Mouse (Mus musculus): Measurements from ENCODE around the gene Thbs2.

The Thbs2 gene

DNA sequence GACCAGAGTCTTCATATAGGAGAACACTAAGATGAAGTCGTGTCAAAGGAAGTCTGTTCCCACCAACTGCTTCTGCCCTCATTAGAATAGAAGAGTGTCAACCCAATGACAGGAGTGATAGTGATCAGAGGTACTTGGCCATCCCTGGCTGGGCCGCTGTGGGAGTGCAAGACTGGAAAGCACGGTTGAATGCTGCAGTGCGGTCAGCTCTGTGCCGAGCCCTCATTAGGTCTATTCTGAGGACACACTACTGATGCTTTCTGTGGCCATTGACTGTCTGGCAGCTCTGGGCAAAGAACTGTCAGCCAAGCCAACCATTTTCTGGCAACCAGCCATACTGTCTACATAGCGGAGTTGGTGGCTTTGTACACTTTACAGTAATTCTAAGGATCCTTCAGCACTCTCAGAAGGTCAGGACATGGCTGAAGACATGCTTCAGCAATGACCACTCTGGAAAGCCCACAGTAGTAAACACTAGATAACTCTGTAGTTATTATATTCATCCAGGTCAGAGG is 2.3 kb upstream of the Thbs2 start:
- no peak for DNase-seq (ENCODE audit: low spot score)

DNA sequence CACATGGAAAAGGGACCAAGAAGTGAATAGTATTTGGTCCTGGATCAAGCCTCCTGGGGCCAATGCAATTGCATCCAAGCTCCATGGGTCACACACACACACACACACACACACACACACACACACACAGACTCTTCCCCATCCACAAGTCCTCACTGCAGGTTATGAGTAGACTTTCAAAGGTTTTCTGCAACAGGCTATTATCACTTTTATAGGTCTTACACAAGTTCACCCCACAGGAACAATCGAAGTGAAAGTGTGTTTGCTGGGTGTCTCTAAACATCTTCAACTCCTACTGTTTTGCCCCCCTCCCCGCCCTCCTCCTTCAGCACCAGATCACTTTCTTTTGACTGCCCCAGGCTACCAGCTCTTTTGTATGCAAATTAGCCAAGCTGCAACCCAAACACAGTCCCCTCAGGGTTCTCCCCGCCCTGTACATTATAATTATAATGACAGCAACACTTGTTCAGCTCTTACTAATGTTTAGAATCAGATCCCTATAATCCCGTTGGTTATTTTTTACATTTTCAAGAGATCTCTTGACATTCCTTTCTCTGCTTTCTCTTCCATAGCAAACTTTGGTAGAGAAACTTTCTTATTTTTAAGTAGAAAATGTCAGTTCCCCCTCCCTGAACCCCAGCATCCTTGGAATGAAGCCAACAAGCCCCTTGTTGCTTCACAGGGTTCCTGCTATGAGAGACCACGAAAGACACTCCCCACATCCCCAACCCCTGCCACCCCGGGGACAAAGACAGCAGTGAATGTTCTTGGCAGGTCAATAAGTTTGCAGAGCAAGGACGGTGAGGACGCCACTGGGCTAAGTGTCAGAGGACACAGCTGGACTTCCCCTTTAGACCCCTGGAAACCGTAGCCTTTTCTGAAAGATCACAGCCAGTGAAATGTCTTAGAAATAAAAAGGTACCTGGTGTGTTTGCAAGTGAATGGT is 714 bp downstream of the Thbs2 start:
- DNase-seq (ENCODE audit: low spot score), result peak; percentile 53

DNA sequence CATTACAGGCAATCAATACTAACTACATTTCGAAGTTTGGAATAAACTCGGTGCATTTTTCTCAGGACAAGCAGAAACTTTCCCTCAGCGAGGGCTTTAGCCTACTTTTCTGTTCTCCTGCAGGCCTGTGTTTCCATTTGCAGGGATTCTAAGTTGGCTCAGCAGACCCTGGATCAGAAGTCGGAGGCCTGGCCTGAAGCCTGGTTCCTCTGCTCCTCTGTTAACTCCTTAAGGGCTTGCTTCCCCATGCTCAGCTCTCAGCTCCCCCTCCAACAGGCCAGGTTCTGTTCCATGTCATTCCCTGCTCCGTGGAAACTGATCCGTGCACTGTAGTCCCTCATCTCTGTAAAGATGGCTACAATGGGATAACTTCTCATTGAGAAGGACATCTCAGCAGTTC is 2.1 kb downstream of the Thbs2 start:
- DNase-seq (ENCODE audit: low spot score), result peak; percentile 72

DNA sequence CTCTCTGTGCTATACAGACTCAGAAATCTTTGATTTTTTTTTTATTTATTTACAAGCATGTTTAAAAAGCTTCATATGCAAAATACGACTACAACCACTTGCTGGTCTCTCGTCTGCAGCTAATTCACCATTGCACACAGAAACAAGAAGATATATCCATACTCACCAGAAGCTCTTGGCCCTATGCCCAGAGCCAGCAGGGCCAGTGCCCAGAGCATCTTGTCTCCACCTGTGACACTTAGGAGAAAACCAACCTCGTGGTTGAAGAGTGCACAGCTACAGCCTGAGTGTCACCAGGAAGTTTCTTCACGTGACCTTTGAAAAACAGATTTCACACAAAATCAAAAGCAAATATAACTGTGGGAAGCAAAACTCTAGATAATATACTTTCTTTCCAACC is 2.8 kb downstream of the Thbs2 start:
- peak; percentile 46 for DNase-seq (ENCODE audit: low spot score)

DNA sequence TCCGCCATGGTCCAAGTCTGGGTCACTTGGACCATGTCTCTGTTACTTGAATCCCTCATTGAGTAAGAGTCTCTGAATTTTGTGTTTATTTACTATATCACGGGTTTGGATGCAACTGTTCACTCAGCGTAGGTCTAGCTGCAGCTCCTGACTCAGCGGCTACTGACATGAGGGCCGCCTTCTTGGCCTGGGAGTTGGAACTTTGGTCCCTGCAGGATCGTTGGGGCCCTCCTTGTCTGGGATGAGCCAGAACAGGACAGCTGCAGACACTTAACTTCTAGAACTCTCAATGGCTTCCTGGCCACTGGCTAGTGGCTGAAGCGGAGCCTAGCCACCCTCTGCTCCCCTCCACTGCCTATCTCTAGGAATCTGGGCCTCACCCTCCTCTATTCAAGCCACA is 11.2 kb downstream of the Thbs2 start:
- no peak for DNase-seq (ENCODE audit: low spot score)

DNA sequence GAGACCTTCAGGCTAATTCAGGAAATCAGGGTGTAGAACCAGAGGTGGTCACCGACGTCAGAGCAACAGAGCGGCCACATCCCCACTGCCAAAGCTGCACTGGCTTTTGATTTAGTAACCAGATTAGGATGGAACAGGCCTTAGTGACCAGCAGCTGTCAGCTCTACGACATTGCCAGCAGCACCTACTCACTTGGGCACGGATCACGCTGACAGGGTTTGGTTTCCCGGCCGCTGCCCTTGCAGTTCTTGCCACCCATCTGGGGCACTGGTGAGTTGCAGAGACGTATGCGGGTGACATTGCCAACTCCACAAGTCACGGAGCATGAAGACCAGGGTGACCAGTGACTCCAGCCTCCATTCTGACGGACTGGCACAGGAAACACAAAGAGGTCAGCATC is 13.0 kb downstream of the Thbs2 start:
- no peak for DNase-seq (ENCODE audit: low spot score)

DNA sequence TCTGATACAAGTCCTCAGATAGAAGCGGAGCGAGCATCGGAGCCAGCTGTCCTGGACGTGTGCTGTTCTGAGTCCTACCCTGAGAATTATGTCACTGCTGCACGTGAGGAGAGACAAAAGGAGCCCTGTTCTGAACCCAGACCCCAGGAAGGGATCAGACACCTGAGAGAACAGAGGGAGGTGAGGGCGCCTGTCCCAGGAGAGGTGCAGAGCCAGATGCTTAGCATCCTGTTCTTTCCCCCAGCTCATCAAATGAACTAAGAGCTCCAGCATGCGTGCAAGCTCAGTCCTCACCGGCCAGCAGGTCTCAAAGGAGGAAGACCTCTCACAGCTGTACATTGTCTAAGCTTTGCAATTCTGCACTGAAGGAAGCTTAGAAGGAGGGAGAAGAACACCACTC is 16.8 kb downstream of the Thbs2 start:
- no peak for DNase-seq (ENCODE audit: low spot score)

DNA sequence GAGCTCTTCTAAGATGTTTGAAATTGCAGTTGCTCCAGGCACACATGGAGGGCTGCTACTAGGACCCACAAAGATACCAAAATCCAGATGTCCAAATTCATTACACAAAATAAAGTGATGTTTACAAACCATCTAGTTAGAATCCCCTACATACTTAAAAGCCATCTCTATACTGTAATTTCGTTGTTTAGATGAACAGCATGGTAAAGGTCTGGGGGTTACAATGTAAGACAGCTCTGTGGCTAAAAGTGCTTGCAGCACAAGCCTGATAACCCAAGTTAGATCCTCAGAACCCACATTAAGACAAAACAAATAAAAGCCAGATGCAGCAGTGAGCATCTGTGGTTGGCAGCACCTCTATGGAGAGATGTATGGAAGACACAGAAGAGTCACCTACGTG is 18.5 kb downstream of the Thbs2 start:
- no peak for DNase-seq (ENCODE audit: low spot score)

DNA sequence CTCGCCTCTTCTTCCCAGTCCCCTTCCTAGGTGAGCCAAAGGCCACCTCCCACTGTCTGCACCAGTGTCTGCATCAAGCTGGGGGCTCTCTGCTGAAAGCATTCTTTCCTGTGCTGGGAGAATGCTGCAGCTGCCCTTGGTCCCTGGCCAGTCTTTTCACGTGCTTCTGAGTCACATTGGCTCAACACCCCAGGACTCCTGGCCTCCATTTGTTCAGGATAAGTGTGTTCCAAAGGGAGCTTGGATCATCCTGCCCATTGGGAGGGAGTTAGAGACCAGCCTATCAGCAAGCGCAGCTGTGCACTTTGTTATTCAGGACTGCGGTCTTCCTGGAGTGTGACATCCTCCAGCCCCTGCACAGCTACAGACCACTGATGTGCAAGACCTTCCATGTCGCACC is 21.6 kb downstream of the Thbs2 start:
- peak; percentile 79 for DNase-seq (ENCODE audit: low spot score)

DNA sequence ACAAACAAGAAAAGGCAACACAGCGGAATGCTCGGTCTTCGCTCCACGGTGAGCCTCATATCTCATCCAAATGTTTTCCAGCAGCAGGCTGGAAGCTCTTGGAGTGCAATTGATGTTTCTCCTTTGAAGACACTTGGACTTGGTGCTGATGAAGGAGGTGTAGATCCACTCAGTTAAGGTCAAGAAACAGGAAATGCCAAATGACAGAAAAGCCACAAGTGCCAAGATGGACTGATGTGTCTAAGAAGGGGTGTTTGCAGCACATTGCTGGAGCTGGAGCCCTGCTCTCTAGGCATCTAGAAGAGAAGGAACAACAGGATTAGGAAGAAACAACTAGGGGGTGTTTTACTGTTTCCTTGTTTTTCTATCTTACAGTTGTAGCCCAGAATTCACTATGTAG is 26.8 kb downstream of the Thbs2 start:
- DNase-seq (ENCODE audit: low spot score), result no peak

DNA sequence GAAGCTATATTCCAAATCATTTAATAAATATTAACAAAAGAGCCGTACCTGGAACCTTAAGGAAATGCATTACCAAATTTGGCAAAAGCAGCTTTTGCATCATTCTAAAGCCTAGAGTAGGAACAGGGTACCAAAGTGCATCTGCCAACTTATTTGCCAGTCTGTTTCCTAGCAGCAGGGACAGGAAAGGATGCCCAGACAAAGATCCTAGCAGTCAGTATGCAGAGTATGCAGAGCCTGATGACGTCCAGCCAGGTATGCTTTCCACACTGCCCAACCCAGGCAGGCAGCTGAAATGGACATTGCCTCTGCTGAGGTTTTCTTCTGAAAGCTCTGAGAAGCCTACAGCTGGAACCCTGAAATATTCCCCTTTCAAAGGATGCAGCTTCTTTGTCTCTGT is 27.6 kb downstream of the Thbs2 start:
- no peak for DNase-seq (ENCODE audit: low spot score)

DNA sequence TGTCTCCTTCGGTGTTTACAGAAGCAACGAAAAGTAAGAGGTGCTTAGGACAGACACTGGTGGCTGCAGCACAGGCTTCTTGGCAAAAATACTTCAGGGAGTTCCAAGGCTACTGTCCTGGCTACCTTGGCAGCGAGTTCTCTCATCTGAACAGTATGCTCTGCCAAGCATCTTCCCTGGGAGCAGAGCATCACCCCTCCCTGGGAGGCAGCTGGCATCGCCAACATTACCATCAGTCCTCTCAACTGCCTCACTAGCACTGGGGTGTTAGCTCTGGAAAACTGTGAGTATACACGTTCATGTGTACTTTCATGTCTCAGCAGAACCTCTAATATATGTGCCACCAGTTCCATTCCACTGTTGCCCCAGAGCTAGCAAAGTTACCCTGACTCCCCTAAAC is 30.7 kb downstream of the Thbs2 start:
- no peak for DNase-seq (ENCODE audit: low spot score)

DNA sequence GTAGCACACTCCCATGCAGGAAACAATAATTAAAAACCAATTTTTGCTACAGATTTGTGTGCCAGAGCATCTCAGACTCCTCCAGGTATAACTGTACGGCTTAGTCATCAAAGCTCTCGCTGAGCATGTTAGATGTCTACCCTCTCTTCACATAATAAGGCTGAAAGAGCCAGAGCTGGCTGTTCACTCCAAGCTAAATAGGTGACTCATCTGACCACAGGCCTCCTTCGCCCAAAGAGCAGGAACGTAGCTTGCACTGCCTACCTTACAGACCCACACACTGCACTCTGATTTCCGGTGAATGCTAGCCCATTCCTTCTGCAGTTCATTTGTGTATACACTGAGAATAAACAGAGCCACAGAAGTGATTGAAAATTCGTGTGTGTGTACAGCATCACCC is 31.6 kb downstream of the Thbs2 start:
- DNase-seq (ENCODE audit: low spot score), result no peak

DNA sequence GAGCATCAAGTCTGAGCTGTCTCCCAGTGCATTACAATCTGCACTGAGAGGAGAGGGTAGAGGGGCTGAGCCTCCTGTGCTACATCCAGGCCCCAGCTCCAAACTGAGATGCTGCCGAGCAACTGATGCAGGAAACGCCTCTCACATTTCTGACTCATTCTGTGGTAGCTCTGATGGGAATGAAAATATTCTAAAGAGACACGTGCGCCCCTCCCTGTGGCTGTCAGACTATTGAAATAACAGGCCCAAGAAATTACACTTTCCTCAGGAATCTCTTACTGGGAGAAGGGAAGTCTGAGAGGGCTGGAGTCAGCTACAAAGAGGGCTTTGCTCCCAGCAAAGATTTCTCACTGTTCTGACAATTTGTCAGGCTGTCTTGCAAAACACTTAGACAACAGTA is 34.3 kb downstream of the Thbs2 start:
- peak; percentile 29 for DNase-seq (ENCODE audit: low spot score)

DNA sequence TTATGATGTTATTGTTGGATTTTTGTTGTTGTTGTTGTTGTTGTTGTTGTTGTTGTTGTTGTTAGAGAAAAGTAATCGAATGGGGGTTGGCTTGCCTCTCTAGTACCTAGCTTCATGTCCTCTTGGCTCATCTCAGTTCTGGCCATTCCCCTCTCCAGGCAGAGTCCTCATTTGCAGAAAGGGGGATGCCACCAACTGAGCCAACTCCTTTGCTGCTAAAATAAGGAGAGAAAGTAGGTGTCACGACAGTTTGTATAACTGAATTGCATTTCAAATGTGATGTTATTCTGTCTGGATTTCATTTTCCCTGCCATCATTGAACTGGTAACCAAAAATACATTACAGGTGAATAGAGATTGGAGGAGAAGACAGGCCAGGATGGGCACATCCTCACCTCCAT is 35.9 kb downstream of the Thbs2 start:
- DNase-seq (ENCODE audit: low spot score), result no peak

DNA sequence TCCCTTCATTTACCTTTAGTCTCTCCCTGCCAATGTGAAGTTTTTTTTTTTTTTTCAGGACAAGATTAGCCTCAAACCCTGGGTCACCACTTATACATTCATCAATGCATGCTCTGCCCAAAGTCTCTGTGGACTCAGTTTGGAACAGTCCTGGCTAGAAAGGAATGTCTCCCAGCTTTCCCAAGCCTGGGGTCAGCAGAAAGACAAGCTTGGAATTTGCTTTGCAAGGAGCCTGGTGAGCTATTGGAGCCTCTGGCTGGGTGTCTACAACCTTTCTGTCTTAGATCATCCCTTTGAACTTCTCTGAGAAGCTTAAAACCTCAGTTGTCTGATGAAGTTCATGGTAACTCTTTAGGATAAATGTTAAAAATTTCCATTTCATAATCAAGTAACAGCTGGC is 36.9 kb downstream of the Thbs2 start:
- DNase-seq (ENCODE audit: low spot score), result no peak

DNA sequence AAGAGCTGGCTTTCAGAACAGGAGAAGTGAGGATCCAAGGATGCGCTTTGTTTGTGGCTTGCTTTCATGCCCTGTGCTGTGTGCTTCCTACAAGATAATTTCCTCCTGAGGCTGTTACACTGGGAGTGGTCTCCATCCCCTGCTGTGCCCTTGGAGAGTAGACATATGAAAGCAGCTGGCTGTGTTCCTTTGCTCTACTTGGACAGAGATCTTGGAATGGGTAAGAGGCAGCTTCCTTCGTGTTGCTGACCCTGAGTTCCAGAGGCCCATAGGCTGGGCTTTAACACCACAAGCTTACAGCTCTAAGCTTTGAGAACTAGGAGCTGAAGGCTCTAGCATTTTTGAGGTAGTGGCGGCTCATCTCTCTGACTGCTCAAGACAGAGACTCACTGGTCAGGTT is 39.1 kb downstream of the Thbs2 start:
- DNase-seq (ENCODE audit: low spot score), result peak; percentile 17

DNA sequence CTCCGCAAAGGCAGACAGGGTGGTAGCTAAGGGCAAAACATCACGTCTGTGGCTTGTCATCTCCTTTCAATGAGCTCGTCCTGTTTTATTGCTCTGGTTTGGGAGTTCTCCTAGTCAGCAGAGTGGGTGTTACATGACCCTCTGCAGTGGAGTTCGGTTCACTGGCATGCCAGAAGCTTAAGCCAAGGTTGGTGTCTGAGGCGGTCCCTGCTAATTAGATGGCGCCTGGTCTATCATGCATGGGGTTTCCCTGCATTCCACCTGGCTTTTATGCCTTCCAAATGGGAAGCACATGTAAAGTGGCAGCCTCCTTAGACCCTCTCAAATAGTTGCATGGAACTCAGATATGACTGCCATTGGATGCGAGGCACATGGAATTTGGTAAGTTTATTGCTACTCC is 42.0 kb downstream of the Thbs2 start:
- no peak for DNase-seq (ENCODE audit: low spot score)

DNA sequence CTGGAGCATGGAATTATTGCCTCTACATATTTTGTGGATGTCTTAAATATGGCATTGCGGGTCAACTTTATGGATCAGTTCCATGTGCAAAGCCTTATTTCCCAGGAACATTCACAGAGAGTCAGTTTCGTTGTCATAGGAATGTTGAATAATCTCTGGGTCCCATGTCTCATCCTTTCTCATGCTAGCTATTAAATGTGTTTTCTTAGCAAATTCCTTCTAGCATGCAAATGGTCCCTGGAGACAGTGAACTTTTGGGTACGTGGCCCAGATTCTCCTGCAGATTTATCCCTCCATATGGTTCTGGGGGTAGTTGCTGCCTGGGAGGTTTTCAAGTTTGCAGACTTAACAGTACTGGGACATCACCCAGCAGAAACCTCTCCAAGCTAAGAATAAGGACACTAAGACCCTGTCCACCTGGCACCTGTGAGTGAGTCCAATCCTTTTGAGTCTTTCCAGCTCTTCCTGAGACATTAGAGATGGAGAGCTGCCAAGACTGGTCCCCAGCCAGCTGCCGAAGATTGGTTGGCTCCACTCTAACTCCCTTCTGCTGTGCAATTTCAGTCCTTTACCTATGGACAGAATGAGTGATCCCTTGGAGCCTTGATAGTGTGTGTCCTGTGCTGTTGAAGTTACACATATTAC is 45.9 kb downstream of the Thbs2 start:
- peak; percentile 38 for DNase-seq (ENCODE audit: low spot score)

DNA sequence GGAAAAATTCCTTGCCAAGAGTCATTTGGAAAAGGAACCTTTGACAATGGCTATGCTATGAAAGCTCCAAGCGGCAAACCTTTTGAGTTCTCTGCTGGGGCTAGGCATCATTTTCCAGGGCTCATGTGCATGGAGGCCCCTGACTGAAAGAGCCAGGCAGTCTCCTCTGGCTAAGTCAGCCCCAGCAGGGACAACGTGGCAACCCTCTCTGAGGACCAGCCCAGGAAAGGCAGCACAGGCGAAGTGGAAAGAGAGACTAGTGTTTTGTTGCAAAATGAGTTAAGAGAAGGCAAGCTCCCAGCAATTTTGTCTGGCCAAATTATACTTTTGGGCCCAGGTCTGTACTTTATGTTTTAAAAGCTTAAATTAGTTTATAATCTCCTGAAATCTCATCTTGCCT is 50.0 kb downstream of the Thbs2 start:
- no peak for DNase-seq (ENCODE audit: low spot score)

DNA sequence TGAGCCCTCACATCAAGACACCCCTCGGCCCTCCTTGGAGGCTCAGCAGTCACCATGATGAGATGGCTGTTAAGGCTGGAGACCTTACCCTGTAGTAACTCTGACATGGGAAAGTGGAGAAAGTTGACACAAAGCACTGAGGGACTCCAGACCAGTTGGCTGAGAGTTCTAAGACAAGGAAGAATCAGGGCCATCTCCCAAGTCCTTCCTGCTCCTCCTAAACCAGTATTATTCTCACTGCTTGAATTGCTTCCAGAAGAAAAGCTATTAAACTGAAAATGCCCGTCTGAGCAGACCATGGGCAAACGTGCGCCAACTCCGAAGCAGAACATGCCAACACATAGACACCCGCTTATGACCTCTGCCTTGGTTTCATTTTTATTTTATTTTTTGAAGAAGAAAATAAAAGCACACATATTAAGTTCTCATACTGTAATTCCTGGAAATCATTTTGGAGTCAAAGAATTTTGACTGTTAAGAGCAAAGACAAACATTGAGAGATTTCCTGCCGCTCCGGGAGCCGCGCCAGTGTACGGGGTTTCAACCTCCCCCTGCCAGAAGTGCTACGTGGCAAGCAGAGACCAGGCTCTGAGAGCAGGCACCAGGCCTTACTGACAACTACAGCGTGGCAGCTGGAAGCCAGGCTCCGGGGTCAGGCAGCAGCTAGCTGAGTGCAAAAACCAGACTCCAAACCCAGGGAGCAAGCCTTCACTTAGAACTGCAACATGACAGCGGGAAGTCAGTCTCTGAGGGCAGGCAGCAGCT is 53.5 kb downstream of the Thbs2 start:
- peak; percentile 51 for DNase-seq (ENCODE audit: low spot score)

DNA sequence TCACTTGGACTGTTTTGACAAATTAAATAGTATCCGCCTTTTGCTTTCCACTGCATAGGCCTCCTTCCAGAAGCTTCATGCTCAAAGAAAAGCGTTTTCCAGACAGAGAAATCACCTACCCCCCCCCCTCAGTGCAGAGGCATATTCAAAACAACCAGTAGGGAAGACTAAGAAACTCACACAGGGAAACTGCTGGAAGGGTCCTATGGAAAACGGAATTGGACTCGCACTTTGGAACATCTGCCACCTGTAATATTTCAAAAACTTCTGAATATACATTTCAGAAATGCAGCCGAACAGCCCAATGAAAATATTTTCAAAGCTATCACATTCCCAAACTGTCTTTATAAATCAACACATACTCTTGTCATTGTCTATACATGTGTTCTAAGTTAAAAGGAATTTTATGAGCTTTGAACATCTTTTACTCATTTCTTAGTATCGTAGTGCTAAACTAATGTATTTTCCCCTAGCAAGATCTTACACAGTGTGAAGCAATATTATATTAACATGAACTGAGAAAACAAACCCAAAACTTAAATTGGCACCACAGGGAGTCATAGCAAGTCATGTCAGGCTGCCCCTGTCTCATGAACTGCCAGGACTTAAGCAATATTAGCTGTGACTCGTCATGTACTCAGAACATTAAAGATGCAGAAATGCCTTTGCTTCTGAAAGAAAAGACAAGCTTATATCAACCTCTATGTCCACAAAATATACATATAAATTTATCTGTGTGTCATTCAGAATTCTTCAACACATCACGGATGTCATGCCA is 58.3 kb downstream of the Thbs2 start:
- peak; percentile 28 for DNase-seq (ENCODE audit: low spot score)
